Mouse (Mus musculus): ENCODE measurements around the gene Hoga1. TPM values are rescaled to one million over a fixed set of nuclear protein-coding genes. Genes with fewer than 3 reads are reported as not detected.

Gene Hoga1
- polyA plus RNA-seq, 1 experiment from 2014 or later, result 1.4 TPM

DNA sequence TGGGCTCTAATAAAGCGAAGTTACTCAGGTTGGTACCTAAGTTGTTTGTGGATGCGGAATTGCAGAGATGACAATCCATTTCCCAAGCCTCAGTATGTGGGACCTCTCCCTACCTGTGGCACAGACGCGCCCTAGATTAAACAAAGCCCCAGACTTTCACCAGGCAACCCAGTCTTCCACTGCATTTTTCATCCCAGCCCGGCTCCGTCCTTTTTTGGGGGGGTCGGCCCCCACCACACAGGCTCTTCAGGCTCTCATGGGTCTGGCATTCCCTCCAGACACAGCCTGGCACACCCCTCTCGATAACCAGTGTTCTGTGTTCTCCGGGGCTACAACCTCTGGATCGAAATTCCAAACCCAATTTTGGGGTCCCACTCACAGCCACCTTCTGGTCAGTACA is 40.3 kb downstream of the Hoga1 start:
- 0 out of 2 replicates have a peak, but pooled peaks cover 4% of the 10 kb centered on the region for H3K4me1 ChIP-seq (ENCODE audit: control insufficient read depth, insufficient read depth, low read length)
- no peaks in the 10 kb centered on the region for H3K36me3 ChIP-seq (ENCODE audit: control insufficient read depth, insufficient read depth, low read length)
- peak overlapping the region; percentile 75 for H3K9ac ChIP-seq (ENCODE audit: low read length)
- peak overlapping the region; percentile 60 for H3K4me3 ChIP-seq (ENCODE audit: low read depth, low read length)
- no peak overlapping the region for H3K27ac ChIP-seq (ENCODE audit: low read depth, low read length)
- no peaks in the 10 kb centered on the region for H3K9me3 ChIP-seq (ENCODE audit: control insufficient read depth, low read length)
- ATAC-seq (ENCODE audit: insufficient read depth, low FRiP score, low TSS enrichment) (no peak), DNase-seq (ENCODE audit: low spot score) (no peak)
- H3K4me2 ChIP-seq (ENCODE audit: low read depth), result peak overlapping the region; percentile 83
- H3K27me3 ChIP-seq (ENCODE audit: control insufficient read depth, insufficient read depth, low read length), result no peaks in the 10 kb centered on the region
- 9% methylated on average over 10 of the region's 10 CpGs for WGBS

DNA sequence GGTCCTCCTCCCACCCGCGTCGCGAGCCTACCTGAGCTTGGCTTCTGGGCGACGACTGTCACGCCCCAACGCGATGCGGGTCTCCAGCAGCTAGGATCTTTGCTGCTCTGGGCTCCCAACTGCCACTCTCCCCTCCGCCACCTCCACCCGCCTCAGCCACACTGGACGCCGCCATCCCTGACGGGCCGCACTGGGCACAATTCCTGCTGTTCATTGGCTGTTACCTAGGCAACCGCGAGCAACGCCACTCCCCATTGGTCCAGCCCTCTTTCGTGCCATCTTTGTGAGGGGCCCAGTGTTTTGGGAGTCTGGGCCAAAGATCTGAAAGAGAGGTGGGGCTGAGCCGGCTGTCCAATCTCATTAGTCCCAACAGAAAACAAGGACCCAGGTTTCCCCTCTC is 40.8 kb downstream of the Hoga1 start, which contains the start of gene Morn4:
Gene Morn4 (minus strand): TSS at position 192 of the 400 bp plus-strand sequence.
- H3K36me3 ChIP-seq (ENCODE audit: control insufficient read depth, insufficient read depth, low read length), result no peaks in the 10 kb centered on the region
- peak within 1 kb of the TSS; percentile 60 for H3K4me3 ChIP-seq (ENCODE audit: low read depth, low read length)
- no peaks in the 10 kb centered on the region for H3K27me3 ChIP-seq (ENCODE audit: control insufficient read depth, insufficient read depth, low read length)
- under 1% methylated on average over 21 of the region's 21 CpGs for WGBS
- H3K27ac ChIP-seq (ENCODE audit: low read depth, low read length), result no peak within 1 kb of the TSS
- peaks cover 7% of the 10 kb centered on the region; the same call in 1 of the 2 replicates for H3K4me1 ChIP-seq (ENCODE audit: control insufficient read depth, insufficient read depth, low read length)
- peak within 1 kb of the TSS; percentile 83 for H3K4me2 ChIP-seq (ENCODE audit: low read depth)
- ATAC-seq (ENCODE audit: insufficient read depth, low FRiP score, low TSS enrichment) (peak; percentile 89), DNase-seq (ENCODE audit: low spot score) (peak; percentile 94)
- peak within 1 kb of the TSS; percentile 75 for H3K9ac ChIP-seq (ENCODE audit: low read length)
- no peaks in the 10 kb centered on the region for H3K9me3 ChIP-seq (ENCODE audit: control insufficient read depth, low read length)

DNA sequence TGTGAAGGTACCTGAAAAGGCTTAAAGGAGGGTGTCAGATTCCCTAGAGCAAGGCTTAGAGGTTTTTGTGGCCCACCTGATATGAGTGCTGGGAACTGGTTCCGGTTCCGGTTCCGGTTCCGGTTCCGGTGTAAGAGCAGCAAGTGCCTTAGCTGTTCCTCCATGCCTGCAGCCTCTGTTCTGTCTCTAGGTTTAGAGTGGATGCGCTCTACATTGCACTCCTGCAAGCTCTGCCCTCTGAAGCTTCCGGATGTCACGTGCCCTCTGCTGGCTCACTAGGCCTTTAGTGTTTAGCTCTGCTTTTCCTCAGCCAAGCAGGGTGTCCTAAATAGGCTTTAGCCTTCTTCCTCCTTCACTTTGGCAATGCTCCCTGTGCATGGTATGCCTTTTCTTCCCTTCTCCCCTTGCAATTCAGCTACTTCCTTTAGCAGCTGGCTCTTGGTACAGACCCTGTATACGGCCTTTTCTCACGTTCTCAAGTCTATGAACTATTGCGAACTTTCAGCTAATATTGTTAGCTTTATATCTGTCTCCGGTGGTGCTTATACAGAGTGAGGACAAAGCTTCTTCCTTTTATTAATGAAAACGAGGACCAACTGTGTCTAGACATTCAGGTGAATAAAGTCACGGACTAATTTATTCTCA is 43.8 kb downstream of the Hoga1 start:
- DNase-seq (ENCODE audit: low spot score) (peak; percentile 34), ATAC-seq (ENCODE audit: insufficient read depth, low FRiP score, low TSS enrichment) (no peak)
- 28% methylated on average over 14 of the region's 14 CpGs for WGBS
- Histone ChIP-seq H3K4me1 (ENCODE audit: control insufficient read depth, insufficient read depth, low read length) (peaks cover 10% of the 10 kb centered on the region; the same call in 1 of the 2 replicates), H3K27ac (ENCODE audit: low read depth, low read length) (no peak overlapping the region), H3K4me2 (ENCODE audit: low read depth) (peak overlapping the region; percentile 46), H3K4me3 (ENCODE audit: low read depth, low read length) (peak overlapping the region; percentile 93; the same call in 1 of the 2 replicates), H3K9me3 (ENCODE audit: control insufficient read depth, low read length) (no peaks in the 10 kb centered on the region), H3K36me3 (ENCODE audit: control insufficient read depth, insufficient read depth, low read length) (no peaks in the 10 kb centered on the region), H3K27me3 (ENCODE audit: control insufficient read depth, insufficient read depth, low read length) (no peaks in the 10 kb centered on the region), H3K9ac (ENCODE audit: low read length) (no peak overlapping the region)

DNA sequence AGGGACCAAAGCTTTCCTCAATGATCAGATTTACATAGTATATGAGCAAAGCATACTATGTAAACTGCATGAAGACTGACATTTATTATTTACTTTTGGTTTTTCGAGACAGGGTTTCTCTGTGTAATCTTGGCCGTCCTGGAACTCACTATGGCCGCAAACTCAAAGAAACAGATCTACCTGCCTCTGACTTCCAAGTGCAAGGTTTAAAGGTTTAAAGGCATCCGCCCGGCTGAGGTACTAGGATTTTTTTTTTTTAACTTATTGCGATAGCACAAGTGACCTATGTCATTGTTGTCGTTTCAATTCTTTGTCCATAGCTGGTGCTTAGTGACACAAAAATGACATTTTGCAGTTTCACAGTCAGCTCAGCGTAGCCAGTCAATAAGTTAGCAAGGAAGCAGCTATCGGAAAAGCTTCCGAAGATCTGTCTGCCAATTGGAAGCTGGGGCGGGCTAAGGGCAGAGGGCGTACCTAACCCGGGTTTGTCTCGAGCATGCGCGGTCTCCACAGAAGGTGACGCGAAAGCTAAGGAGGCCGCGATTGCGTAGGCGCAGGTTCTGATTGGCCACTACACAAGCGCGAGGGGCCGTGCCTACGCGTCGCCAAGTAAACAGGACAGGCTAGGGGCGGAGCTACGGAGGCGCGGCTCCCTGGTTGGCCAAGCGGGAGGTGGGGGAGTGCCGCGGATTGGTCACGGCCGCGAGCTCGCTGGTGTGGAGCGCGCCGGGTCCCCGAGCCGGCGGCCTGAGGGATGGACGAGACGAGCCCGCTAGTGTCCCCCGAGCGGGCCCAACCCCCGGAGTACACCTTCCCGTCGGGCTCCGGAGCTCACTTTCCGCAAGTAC is 44.6 kb downstream of the Hoga1 start, which contains the start of gene Pi4k2a:
Gene Pi4k2a (plus strand): TSS at position 723 of the 848 bp plus-strand sequence.
- Histone ChIP-seq H3K27me3 (ENCODE audit: control insufficient read depth, insufficient read depth, low read length) (no peaks in the 10 kb centered on the region), H3K9me3 (ENCODE audit: control insufficient read depth, low read length) (no peaks in the 10 kb centered on the region), H3K4me3 (ENCODE audit: low read depth, low read length) (peak within 1 kb of the TSS; percentile 93), H3K9ac (ENCODE audit: low read length) (peak within 1 kb of the TSS; percentile 88), H3K4me2 (ENCODE audit: low read depth) (peak within 1 kb of the TSS; percentile 86), H3K27ac (ENCODE audit: low read depth, low read length) (peak within 1 kb of the TSS; percentile 80), H3K4me1 (ENCODE audit: control insufficient read depth, insufficient read depth, low read length) (peaks cover 10% of the 10 kb centered on the region; the same call in 1 of the 2 replicates), H3K36me3 (ENCODE audit: control insufficient read depth, insufficient read depth, low read length) (no peaks in the 10 kb centered on the region)
- ATAC-seq (ENCODE audit: insufficient read depth, low FRiP score, low TSS enrichment), result peak; percentile 97
- WGBS, result 1% methylated on average over 53 of the region's 55 CpGs
- DNase-seq (ENCODE audit: low spot score), result peak; percentile 99

DNA sequence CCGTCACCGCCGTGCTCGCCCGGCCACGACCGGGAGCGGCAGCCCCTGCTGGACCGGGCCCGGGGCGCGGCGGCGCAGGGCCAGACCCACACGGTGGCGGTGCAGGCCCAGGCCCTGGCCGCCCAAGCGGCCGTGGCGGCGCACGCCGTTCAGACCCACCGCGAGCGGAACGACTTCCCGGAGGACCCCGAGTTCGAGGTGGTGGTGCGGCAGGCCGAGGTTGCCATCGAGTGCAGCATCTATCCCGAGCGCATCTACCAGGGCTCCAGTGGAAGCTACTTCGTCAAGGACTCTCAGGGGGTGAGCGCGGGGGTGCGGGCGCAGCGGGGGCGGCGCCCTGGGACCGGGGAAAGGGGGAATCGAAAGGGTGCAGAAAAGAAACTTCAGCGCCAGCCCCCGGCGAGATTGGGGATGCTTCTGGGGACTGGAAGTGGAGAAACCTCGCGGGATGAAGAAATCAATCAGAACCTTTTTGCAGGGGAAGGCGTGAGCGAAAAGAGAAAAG is 45.3 kb downstream of the Hoga1 start:
- Histone ChIP-seq H3K36me3 (ENCODE audit: control insufficient read depth, insufficient read depth, low read length) (no peaks in the 10 kb centered on the region), H3K9ac (ENCODE audit: low read length) (peak overlapping the region; percentile 88), H3K27me3 (ENCODE audit: control insufficient read depth, insufficient read depth, low read length) (no peaks in the 10 kb centered on the region), H3K4me3 (ENCODE audit: low read depth, low read length) (peak overlapping the region; percentile 93), H3K9me3 (ENCODE audit: control insufficient read depth, low read length) (no peaks in the 10 kb centered on the region), H3K27ac (ENCODE audit: low read depth, low read length) (peak overlapping the region; percentile 80), H3K4me2 (ENCODE audit: low read depth) (peak overlapping the region; percentile 86), H3K4me1 (ENCODE audit: control insufficient read depth, insufficient read depth, low read length) (peaks cover 10% of the 10 kb centered on the region; the same call in 1 of the 2 replicates)
- under 1% methylated on average over 43 of the region's 52 CpGs for WGBS
- DNase-seq (ENCODE audit: low spot score) (no peak), ATAC-seq (ENCODE audit: insufficient read depth, low FRiP score, low TSS enrichment) (peak; percentile 76)

DNA sequence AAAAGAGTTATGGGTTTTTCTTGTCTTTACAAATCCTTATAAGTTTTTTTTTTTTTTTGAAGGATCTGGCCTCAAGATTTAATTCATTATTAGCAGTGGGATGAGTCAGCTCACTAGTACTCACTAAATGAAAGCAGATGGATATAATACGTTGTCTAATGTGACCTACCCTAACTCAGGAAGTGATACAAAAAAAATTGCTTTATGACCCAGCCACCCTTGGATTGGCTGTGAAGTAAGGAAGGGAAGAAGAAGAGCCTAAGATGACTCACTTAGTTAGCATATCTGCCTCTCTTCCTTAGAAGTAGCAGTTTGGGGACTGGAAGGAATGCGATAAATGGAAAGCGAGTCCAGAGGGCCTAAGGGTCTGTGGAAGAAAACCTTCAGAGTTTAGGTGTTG is 54.0 kb downstream of the Hoga1 start:
- Histone ChIP-seq H3K4me3 (ENCODE audit: low read depth, low read length) (no peak overlapping the region), H3K9me3 (ENCODE audit: control insufficient read depth, low read length) (no peaks in the 10 kb centered on the region), H3K4me2 (ENCODE audit: low read depth) (no peak overlapping the region), H3K27me3 (ENCODE audit: control insufficient read depth, insufficient read depth, low read length) (no peaks in the 10 kb centered on the region), H3K9ac (ENCODE audit: low read length) (no peak overlapping the region), H3K27ac (ENCODE audit: low read depth, low read length) (no peak overlapping the region), H3K4me1 (ENCODE audit: control insufficient read depth, insufficient read depth, low read length) (no peaks in the 10 kb centered on the region), H3K36me3 (ENCODE audit: control insufficient read depth, insufficient read depth, low read length) (0 out of 2 replicates have a peak, but pooled peaks cover 3% of the 10 kb centered on the region)
- DNase-seq (ENCODE audit: low spot score) (no peak), ATAC-seq (ENCODE audit: insufficient read depth, low FRiP score, low TSS enrichment) (no peak)
- WGBS, result 87% methylated on average over 3 of the region's 3 CpGs

DNA sequence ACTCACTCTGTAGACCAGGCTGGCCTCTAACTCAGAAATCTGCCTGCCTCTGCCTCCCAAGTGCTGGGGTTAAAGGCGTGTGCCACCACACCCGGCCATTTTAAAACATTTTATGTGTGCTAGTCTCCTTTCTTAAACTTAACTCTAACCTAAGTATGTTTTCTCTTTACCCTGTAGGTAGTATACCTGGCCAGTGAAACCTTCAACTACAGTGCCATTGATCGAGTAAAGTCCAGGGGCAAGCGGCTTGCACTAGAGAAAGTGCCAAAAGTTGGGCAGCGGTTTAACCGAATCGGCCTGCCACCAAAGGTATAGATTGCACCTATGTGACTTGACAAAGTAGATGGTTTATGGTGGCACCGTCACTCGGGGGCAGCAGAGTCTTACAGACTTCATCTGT is 59.3 kb downstream of the Hoga1 start:
- Histone ChIP-seq H3K4me2 (ENCODE audit: low read depth) (no peak overlapping the region), H3K36me3 (ENCODE audit: control insufficient read depth, insufficient read depth, low read length) (0 out of 2 replicates have a peak, but pooled peaks cover 3% of the 10 kb centered on the region), H3K9ac (ENCODE audit: low read length) (no peak overlapping the region), H3K27ac (ENCODE audit: low read depth, low read length) (no peak overlapping the region), H3K4me1 (ENCODE audit: control insufficient read depth, insufficient read depth, low read length) (no peaks in the 10 kb centered on the region), H3K9me3 (ENCODE audit: control insufficient read depth, low read length) (no peaks in the 10 kb centered on the region), H3K27me3 (ENCODE audit: control insufficient read depth, insufficient read depth, low read length) (no peaks in the 10 kb centered on the region), H3K4me3 (ENCODE audit: low read depth, low read length) (no peak overlapping the region)
- DNase-seq (ENCODE audit: low spot score), result no peak
- WGBS, result 95% methylated on average over 9 of the region's 9 CpGs
- no peak for ATAC-seq (ENCODE audit: insufficient read depth, low FRiP score, low TSS enrichment)

DNA sequence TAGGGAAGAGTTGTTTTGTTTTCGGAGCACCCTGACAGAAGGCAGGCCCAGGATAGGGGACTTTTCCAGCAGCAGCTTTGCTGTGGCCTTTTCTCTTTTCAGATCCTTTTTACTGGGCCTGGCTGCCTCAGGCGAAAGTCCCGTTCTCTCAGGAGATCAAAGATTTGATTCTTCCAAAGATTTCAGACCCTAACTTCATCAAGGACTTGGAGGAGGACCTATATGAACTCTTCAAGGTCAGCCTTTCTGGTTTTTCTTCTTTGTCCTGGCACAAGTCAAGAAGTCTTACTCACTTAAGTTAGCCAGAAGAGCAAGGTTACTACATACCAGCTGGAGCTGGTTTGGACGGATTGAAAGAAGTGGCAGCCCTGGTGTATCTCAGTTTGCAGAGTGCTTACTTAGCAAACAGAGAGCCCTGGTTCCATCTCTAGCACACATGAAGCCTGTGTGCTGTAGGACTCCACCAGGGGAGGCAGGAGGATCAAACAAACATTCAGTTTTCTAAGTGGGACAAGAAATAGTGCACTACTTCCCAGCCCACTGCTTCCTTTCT is 70.4 kb downstream of the Hoga1 start:
- Histone ChIP-seq H3K4me1 (ENCODE audit: control insufficient read depth, insufficient read depth, low read length) (no peaks in the 10 kb centered on the region), H3K27ac (ENCODE audit: low read depth, low read length) (no peak overlapping the region), H3K4me2 (ENCODE audit: low read depth) (no peak overlapping the region), H3K27me3 (ENCODE audit: control insufficient read depth, insufficient read depth, low read length) (no peaks in the 10 kb centered on the region), H3K9me3 (ENCODE audit: control insufficient read depth, low read length) (no peaks in the 10 kb centered on the region), H3K36me3 (ENCODE audit: control insufficient read depth, insufficient read depth, low read length) (peaks cover 11% of the 10 kb centered on the region), H3K4me3 (ENCODE audit: low read depth, low read length) (no peak overlapping the region), H3K9ac (ENCODE audit: low read length) (no peak overlapping the region)
- no peak for DNase-seq (ENCODE audit: low spot score)
- ATAC-seq (ENCODE audit: insufficient read depth, low FRiP score, low TSS enrichment), result no peak
- 92% methylated on average over 4 of the region's 4 CpGs for WGBS
